Mouse (Mus musculus) kidney, embryonic 15.5 days (tissue): Measurements from ENCODE around the gene Syt14. TPM values are rescaled to one million over a fixed set of nuclear protein-coding genes. Genes with fewer than 3 reads are reported as not detected.

ENCODE experiments used
- ATAC-seq: fragments of 200-750 bp; cut with Nextera tagmentation; replicated peaks from 2 replicates; pipeline ENCODE4 v1.8.0; 2017; ENCODE audit warnings: moderate TSS enrichment; ENCODE audit not compliant: low FRiP score
- H3K27ac ChIP-seq: fragments of 300-500 bp; sonication (generic); 2 replicates; pipeline ENCODE4 v1.5.1; 2015; ENCODE audit warnings: mild to moderate bottlenecking, inconsistent platforms
- H3K27me3 ChIP-seq: fragments of 300-500 bp; sonication (generic); 2 replicates; pipeline ENCODE4 v1.6.1; 2015; ENCODE audit warnings: inconsistent platforms
- H3K36me3 ChIP-seq: fragments of 300-500 bp; sonication (generic); 2 replicates; pipeline ENCODE4 v1.6.1; 2015; ENCODE audit warnings: inconsistent platforms
- H3K4me1 ChIP-seq: fragments of 300-500 bp; sonication (generic); 2 replicates; pipeline ENCODE4 v1.6.1; 2015; ENCODE audit warnings: inconsistent platforms
- H3K4me2 ChIP-seq: fragments of 300-500 bp; sonication (generic); 2 replicates; pipeline ENCODE4 v1.6.1; 2015; ENCODE audit warnings: moderate library complexity, mild to moderate bottlenecking, inconsistent platforms
- H3K4me3 ChIP-seq: fragments of 300-500 bp; sonication (generic); replicated peaks from 2 replicates; pipeline ENCODE4 v1.5.1; 2015; ENCODE audit warnings: mild to moderate bottlenecking, inconsistent platforms
- H3K9ac ChIP-seq: fragments of 300-500 bp; sonication (generic); 2 replicates; pipeline ENCODE4 v1.6.1; 2015; ENCODE audit warnings: mild to moderate bottlenecking, inconsistent platforms
- H3K9me3 ChIP-seq: fragments of 300-500 bp; sonication (generic); replicated peaks from 2 replicates; pipeline ENCODE4 v1.6.1; 2016; ENCODE audit warnings: inconsistent platforms
- WGBS: fragments of 180-500 bp; shearing (Covaris S2); methylation state at CpG from one replicate; pipeline ENCODE4 v1.1.7; 2015; ENCODE audit warnings: mixed read lengths; 5-methylcytosine and 5-hydroxymethylcytosine counted together
- polyA plus RNA-seq: library from polyadenylated mRNA; unstranded; fragments of >200 nt; fragmentation: Nextera tagmentation; extraction: Ambion mirVana; gene quantifications from 2 replicates; pipeline ENCODE4 v1.2.1, GENCODE M21; 2015

Gene Syt14
- polyA plus RNA-seq, 1 experiment from 2014 or later, result 1.6 TPM

GRCm38 (mm10) chr1:192897218-192897617 lies 138.4 kb downstream of the Syt14 start:
- Histone ChIP-seq H3K4me3 (no peak overlapping the region), H3K27ac (no peak overlapping the region), H3K36me3 (no peaks in the 10 kb centered on the region), H3K27me3 (no peaks in the 10 kb centered on the region), H3K9me3 (no peaks in the 10 kb centered on the region), H3K4me2 (no peak overlapping the region), H3K4me1 (peaks cover 8% of the 10 kb centered on the region), H3K9ac (no peak overlapping the region)
- WGBS, result 64% methylated on average over 10 of the region's 10 CpGs
- ATAC-seq, result no peak

GRCm38 (mm10) chr1:192896076-192896475 lies 139.5 kb downstream of the Syt14 start:
- Histone ChIP-seq H3K4me2 (no peak overlapping the region), H3K36me3 (no peaks in the 10 kb centered on the region), H3K9ac (no peak overlapping the region), H3K4me1 (peaks cover 4% of the 10 kb centered on the region; the same call in 1 of the 2 replicates), H3K9me3 (no peaks in the 10 kb centered on the region), H3K4me3 (no peak overlapping the region), H3K27ac (no peak overlapping the region), H3K27me3 (no peaks in the 10 kb centered on the region)
- ATAC-seq, result no peak
- WGBS, result 93% methylated on average over 3 of the region's 3 CpGs

- Histone ChIP-seq H3K4me1 (no peaks in the 10 kb centered on the region), H3K9me3 (no peaks in the 10 kb centered on the region), H3K36me3 (no peaks in the 10 kb centered on the region), H3K27ac (no peak overlapping the region), H3K9ac (no peak overlapping the region), H3K4me3 (no peak overlapping the region), H3K4me2 (no peak overlapping the region), H3K27me3 (no peaks in the 10 kb centered on the region)
- no peak for ATAC-seq
- WGBS, result 55% methylated on average over 3 of the region's 3 CpGs
Observed at GRCm38 (mm10) chr1:192890716-192891115, 144.9 kb downstream of the Syt14 start.

DNA sequence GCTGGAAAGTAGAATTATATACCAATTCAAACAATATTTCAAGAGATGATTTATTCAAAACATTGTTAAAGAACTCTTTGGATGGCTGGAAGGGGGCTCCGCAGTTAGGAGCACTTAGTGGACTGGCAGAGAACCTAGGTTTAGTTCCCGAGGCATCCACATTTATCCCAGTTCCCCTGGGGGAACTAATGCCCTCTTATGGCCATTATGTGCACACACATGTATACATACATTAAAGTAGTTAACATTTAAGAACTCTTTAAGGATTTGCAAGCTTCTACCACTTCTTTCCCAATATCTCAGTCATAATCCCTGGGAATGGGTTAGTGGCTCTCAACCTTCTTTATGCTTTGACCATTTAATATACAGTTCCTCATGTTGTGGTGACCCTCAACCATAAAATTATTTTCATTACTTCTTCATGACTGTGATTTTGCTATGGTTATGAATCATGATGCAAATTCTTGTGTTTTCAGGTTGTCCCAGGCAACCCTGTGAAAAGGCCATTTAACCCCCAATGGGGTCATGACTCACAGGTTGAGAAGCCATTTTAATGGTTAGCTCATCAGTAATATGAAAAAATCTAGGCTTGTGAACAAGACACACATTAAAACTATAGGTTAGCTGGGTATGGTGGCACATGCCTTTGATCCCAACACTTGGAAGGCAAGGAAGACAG lies 152.8 kb downstream of the Syt14 start:
- Histone ChIP-seq H3K27me3 (no peaks in the 10 kb centered on the region), H3K4me3 (no peak overlapping the region), H3K36me3 (no peaks in the 10 kb centered on the region), H3K4me2 (no peak overlapping the region), H3K4me1 (0 out of 2 replicates have a peak, but pooled peaks cover 6% of the 10 kb centered on the region), H3K9me3 (no peaks in the 10 kb centered on the region), H3K9ac (no peak overlapping the region), H3K27ac (no peak overlapping the region)
- WGBS, result 73% methylated on average over 2 of the region's 2 CpGs
- ATAC-seq, result no peak

GRCm38 (mm10) chr1:192880130-192880529 lies 155.4 kb downstream of the Syt14 start:
- no peaks in the 10 kb centered on the region for H3K36me3 ChIP-seq
- no peaks in the 10 kb centered on the region for H3K9me3 ChIP-seq
- H3K4me2 ChIP-seq, result no peak overlapping the region
- no peak overlapping the region for H3K4me3 ChIP-seq
- 82% methylated on average over 4 of the region's 4 CpGs for WGBS
- H3K27me3 ChIP-seq, result no peaks in the 10 kb centered on the region
- 0 out of 2 replicates have a peak, but pooled peaks cover 6% of the 10 kb centered on the region for H3K4me1 ChIP-seq
- no peak overlapping the region for H3K9ac ChIP-seq
- ATAC-seq, result no peak
- H3K27ac ChIP-seq, result no peak overlapping the region

DNA sequence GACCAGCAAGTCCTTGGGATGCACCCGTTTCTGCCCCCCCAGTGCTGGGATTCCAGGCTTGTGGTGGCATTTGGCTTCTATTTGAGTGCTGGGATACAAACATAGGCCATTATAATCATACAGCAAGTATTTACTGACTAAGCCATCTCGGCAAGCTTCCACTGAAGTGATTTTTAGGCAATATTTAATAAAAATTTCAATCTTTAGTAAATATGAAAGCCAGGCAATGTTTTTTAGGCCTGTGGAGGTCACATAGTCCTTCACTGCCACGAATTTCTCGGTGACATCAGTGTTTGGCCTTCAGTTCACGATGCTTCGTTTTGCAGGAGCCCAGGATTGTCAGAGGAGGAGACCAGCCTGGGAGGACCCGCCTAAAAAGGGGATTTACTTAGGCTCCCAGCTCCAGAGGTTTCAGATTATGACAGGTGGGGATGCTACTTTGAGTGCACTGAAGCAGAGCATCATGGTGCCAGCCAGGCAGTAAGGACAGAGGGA lies 156.4 kb downstream of the Syt14 start:
- 88% methylated on average over 7 of the region's 7 CpGs for WGBS
- no peak overlapping the region for H3K27ac ChIP-seq
- H3K4me3 ChIP-seq, result no peak overlapping the region
- no peaks in the 10 kb centered on the region for H3K9me3 ChIP-seq
- no peak for ATAC-seq
- H3K4me2 ChIP-seq, result no peak overlapping the region
- no peak overlapping the region for H3K9ac ChIP-seq
- H3K4me1 ChIP-seq, result no peaks in the 10 kb centered on the region
- H3K36me3 ChIP-seq, result no peaks in the 10 kb centered on the region
- H3K27me3 ChIP-seq, result no peaks in the 10 kb centered on the region

- no peak overlapping the region for H3K4me3 ChIP-seq
- no peaks in the 10 kb centered on the region for H3K27me3 ChIP-seq
Observed at GRCm38 (mm10) chr1:192872841-192873240, 162.7 kb downstream of the Syt14 start.

DNA sequence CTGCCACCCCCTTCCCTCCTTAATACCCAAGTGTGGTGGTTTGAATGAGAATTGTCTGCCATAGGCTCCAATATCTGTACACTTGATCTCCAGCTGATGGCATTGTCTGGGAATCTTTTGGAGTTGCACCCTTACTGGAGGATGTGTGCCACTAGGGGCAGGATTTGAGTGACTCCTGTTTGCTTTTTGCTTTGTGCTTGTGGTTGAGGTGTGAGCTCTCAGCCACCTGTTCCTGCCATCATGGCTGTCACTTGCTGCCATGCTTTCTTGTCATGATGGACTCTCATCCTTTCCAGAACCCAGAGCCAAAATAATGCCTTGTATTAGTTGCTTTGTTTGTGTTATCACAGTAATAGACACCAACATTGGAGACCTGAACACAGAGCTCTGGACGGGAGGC lies 165.8 kb downstream of the Syt14 start:
- no peaks in the 10 kb centered on the region for H3K36me3 ChIP-seq
- 70% methylated on average over 1 of the region's 1 CpGs for WGBS

More at GRCm38 (mm10) chr1:192872841-192873240, 162.7 kb downstream of the Syt14 start:
- Histone ChIP-seq H3K4me2 (no peak overlapping the region), H3K9me3 (no peaks in the 10 kb centered on the region), H3K36me3 (no peaks in the 10 kb centered on the region), H3K27ac (no peak overlapping the region), H3K4me1 (no peaks in the 10 kb centered on the region), H3K9ac (no peak overlapping the region)
- no peak for ATAC-seq
- 70% methylated on average over 5 of the region's 5 CpGs for WGBS

DNA sequence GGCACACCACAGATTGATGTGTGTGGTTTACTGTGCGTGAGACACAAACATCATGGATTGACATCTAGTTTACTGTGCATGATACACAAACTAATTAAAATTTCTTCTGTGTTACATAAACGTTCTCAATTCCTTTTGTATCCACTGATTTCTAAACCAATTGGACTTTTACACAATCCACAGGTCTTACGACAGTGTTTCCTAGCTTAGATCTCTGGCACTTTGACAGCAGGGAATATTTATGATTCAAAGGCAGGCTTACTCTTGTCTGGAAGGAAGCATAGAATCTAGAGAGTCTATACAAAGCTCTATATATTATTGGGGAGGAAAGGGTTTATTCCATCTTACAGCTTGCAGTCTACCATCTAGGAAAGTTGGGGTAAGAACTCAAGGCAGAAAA lies 171.1 kb downstream of the Syt14 start:
- Histone ChIP-seq H3K9me3 (no peaks in the 10 kb centered on the region), H3K27ac (no peak overlapping the region), H3K4me3 (no peak overlapping the region), H3K4me2 (no peak overlapping the region), H3K27me3 (no peaks in the 10 kb centered on the region), H3K4me1 (peaks cover 19% of the 10 kb centered on the region), H3K36me3 (no peaks in the 10 kb centered on the region), H3K9ac (no peak overlapping the region)
- WGBS, result 60% methylated on average over 3 of the region's 3 CpGs
- no peak for ATAC-seq

More for the DNA sequence above, 165.8 kb downstream of the Syt14 start:
- no peaks in the 10 kb centered on the region for H3K9me3 ChIP-seq
- no peak overlapping the region for H3K4me3 ChIP-seq
- no peaks in the 10 kb centered on the region for H3K27me3 ChIP-seq
- no peak overlapping the region for H3K27ac ChIP-seq
- H3K4me1 ChIP-seq, result no peaks in the 10 kb centered on the region
- H3K4me2 ChIP-seq, result no peak overlapping the region
- no peak overlapping the region for H3K9ac ChIP-seq
- ATAC-seq, result no peak

DNA sequence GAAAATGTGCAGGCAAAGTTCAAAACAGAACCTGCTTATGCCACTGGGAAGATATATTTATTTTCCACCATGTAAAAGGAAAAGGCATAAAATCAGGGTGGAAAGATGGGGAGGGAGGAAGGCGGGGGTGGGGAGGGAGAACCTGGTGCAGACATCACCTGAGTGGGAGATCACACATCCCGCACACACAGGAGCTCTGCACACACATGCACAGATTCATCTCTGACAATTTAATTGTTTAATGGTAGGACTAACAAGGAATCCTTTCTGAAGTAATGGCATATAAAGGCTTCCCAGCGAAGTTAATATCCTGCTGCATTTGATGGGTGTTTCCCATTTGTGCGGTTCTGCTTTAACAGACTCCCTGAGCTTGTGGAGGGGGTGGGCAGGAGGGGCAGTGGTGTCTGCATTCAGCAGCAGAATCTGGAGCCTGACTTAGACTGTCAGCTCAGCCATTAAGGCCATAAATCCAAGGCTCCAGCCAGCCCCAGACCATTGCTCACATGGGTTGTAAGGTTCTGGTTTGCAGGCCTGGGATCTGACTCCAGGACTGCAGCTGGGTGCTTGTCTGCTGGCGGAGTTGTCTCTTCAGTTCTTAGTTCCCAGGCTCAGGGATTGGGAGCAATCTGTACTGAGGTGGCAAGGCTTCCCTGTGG lies 174.1 kb downstream of the Syt14 start:
- Histone ChIP-seq H3K27me3 (peaks cover 15% of the 10 kb centered on the region), H3K36me3 (no peaks in the 10 kb centered on the region), H3K9me3 (no peaks in the 10 kb centered on the region), H3K27ac (peak overlapping the region; percentile 29; the same call in 1 of the 2 replicates), H3K4me1 (peaks cover 21% of the 10 kb centered on the region), H3K9ac (no peak overlapping the region), H3K4me2 (no peak overlapping the region), H3K4me3 (no peak overlapping the region)
- WGBS, result 39% methylated on average over 5 of the region's 5 CpGs
- peak; percentile 62 for ATAC-seq

GRCm38 (mm10) chr1:192860273-192860672 lies 175.3 kb downstream of the Syt14 start:
- 0 out of 2 replicates have a peak, but pooled peaks have one; percentile 27 for ATAC-seq
- Histone ChIP-seq H3K4me1 (peaks cover 30% of the 10 kb centered on the region), H3K4me2 (no peak overlapping the region), H3K9ac (no peak overlapping the region), H3K27me3 (peaks cover 15% of the 10 kb centered on the region), H3K36me3 (no peaks in the 10 kb centered on the region), H3K27ac (no peak overlapping the region), H3K9me3 (no peaks in the 10 kb centered on the region), H3K4me3 (no peak overlapping the region)
- 67% methylated on average over 6 of the region's 6 CpGs for WGBS

DNA sequence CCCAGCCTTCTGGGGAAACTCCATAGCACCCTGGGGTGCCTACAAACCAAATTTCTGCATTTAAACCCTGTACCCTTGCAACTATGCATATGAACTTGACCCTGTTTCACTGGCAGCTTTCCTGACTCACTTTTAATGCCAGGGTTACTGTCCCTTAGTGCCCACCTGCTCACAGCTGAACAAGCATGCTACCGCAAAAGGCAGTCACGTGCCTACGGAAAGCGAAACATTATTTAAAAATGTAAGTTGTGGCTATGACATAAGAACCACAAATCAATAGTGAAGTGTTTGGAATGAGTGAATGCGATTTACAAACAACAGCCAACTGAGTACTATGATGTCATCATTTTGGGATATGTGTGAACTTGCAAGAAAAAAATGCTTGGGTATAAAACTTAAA lies 178.0 kb downstream of the Syt14 start:
- Histone ChIP-seq H3K27me3 (peaks cover 28% of the 10 kb centered on the region), H3K9ac (no peak overlapping the region), H3K4me1 (peaks cover 51% of the 10 kb centered on the region), H3K9me3 (no peaks in the 10 kb centered on the region), H3K36me3 (no peaks in the 10 kb centered on the region), H3K4me2 (no peak overlapping the region), H3K4me3 (no peak overlapping the region), H3K27ac (no peak overlapping the region)
- no peak for ATAC-seq
- 90% methylated on average over 5 of the region's 5 CpGs for WGBS
